Mouse (Mus musculus): ENCODE data around the gene Tubgcp6.

The Tubgcp6 gene

DNA sequence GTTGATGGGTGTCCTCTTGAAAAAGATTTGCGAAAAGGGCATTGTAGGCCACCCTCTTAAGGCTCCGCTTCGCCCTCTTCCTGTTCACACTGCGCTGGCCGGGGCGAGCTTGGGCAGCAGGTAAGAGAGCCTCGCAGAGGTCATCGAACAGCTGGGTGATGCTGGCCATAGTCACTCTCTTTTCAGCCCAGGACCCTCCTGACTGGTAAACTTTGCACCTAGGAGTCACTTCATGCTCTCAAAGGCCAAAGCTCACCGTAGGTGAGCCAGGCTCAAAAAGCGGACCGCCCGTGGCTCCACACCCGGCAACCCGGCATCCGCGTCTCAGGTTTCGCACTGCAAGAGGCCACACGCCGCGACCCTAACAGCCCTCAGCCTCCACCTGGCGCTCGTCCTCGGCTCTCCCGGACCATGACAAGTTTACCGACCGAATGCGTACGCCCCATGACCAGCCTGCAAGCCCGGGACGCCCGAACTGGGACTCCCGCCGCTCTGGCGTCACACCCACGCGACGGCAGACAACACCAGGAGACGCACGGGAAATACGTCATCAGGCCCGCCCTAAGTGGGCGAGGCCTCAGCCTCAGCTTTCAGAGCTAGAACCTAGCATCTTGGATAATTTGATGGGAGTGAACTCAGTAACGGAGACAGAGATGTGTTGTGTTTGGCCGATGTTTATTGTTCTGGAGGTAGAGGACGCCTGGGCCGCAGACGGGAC lies at the start of gene Tubgcp6:
Gene Tubgcp6 (minus strand): TSS at position 464 of the 718 bp plus-strand sequence.
- peak; percentile 95 for DNase-seq (ENCODE audit: low read depth)

- peak; percentile 23 for DNase-seq (ENCODE audit: low read depth)
Observed at GRCm38 (mm10) chr15:89172276-89172935, 49.5 kb upstream of the Tubgcp6 start.

DNA sequence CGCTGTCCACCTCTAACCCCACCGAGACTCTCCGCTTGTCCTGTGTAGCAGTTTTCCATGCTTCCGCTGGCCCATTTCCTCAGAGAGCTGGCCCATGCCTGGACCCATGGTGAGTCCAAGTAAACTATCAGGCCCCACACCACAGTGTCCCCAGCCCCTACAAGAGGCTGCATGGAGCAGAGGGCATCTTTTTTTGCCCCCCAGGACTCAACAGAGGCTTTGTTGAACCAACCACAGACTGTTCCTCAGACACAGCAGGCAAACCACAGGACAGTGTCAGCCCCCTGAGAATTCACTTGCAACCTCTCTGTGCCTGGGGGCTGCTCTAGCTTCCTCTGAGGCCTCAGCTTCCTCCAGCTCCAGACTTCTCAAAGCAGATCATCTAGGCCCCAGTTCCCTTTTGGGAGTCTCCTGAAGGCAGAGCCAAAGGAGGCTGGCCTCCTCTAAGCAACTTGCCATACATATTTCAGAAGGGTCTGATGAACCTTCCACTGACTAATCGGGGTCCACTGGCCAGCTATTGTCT lies 48.7 kb upstream of the Tubgcp6 start:
- DNase-seq (ENCODE audit: low read depth), result no peak

GRCm38 (mm10) chr15:89170102-89170501 lies 47.2 kb upstream of the Tubgcp6 start:
- DNase-seq (ENCODE audit: low read depth), result no peak

DNA sequence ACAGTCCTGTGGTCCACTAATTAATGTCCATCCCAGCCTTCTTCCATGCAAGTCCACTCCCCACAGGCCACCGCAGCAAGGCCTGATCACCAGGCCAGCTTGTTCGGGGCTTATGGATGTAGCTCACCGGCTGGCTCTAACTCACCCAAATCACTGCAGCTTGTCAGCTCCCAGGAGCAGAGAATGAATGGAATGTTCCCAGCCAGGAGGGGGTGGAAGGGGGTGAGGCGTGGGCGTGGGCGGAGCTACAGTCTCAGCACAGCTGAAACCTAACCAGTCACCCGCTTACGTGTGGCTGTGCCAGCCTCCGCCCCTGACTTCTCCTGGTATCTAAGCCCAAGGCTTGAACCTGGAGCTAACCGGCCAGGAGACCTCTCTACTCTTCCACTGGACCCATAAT lies 46.5 kb upstream of the Tubgcp6 start:
- DNase-seq (ENCODE audit: low read depth), result no peak

GRCm38 (mm10) chr15:89168922-89169321 lies 46.0 kb upstream of the Tubgcp6 start:
- DNase-seq (ENCODE audit: low read depth), result no peak

DNA sequence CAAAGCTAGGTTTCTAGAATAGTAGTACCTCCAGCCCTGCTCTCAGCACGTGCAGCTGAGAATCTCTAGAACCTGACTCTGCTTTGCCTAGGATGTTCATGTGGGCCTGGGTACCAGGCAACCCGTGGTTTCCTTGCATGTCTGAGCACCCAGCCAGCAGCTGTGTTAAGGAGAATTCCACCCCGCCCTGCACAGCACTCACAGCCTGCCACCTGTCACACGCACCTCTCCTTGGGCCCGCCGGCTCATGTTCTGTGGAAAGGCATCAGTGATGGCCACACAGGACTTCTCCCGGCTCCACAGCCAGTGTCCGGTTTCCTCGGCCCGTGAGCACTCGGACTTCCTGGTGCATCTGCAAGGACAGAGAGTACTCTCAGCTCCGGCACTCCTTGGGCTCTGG lies 42.6 kb upstream of the Tubgcp6 start:
- DNase-seq (ENCODE audit: low read depth), result no peak

DNA sequence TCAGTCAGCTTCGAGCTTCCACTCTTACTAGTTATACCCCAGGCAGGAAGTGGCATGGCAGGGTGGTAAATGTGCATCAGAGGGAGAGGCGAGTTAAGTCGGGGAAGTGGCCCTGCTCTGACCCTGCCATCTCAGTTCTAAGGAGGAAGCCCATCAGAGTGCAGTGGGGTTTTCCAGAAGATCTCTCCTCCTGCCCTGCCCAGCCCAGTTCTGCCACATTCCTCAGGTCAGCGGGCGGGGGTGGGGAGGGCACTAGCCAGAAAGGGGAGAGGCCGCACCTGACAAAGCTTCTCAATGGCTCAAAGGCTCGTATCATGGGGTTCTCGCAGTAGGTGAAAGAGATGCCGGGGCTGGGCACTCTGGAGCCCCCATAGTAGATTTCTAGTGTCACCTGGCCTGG lies 38.5 kb upstream of the Tubgcp6 start:
- DNase-seq (ENCODE audit: low read depth), result no peak

GRCm38 (mm10) chr15:89158516-89158915 lies 35.6 kb upstream of the Tubgcp6 start:
- DNase-seq (ENCODE audit: low read depth), result no peak

- DNase-seq (ENCODE audit: low read depth), result peak; percentile 89
Observed at GRCm38 (mm10) chr15:89157954-89158353, 35.0 kb upstream of the Tubgcp6 start.

DNA sequence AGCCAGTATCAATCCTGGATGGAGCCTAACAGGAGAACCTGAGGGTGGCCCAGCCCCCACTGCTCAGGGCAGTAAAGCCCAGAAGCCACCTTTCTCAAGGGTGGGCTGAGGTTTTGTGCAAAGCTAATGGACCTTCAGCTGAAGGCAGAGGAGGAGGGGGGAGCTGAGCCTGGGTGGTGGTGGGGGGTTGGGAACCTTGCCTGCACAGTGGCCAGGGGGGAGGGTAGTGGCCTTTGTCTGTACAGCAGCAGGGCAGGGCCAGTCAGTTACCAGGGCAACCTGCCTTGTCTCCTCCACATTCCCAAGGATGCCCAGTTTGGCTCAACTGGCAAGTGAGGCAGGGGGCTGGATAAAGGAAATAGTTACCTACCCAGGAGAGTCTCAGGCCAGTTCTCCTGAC lies 29.4 kb upstream of the Tubgcp6 start:
- no peak for DNase-seq (ENCODE audit: low read depth)

- no peak for DNase-seq (ENCODE audit: low read depth)
Observed at GRCm38 (mm10) chr15:89150041-89150390, 27.1 kb upstream of the Tubgcp6 start.

DNA sequence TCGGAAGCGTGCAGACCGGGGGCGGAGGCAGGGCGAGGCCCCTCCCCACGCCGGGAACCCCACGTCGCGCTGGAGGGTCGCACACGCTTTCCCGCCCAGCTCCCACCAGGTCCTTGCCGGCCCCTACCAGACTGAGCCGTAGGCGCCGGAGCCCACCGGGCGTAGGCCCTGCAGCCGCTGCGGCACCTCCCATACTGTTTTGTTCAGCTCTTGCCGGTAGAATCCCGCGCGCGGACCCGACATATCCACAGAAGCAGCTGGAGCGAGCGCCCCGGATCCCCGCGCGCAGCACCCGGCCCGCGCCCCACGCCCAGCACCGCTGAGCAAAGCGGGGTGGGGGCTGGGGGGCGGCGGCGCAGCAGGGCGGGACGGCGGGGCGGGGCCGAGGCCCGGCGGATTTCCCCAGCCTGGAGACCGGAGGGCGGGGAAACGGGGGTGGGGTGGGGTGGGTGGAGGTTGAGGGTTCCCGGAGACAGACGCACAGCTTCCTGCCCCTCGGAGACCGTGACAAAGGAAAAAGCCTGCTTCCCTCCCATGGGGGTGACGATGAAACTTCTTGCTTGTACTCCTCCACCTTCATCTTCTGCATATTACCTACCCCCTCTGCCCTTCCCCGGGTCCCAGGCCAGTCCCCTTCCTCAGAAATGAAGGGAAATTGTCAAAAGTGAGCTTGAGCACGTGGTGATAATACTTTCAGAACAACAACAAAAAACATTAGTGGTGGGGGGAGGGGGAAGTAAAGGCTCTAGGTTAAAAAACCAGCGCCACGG lies 26.5 kb upstream of the Tubgcp6 start, which contains the start of gene Mapk11:
Gene Mapk11 (minus strand): TSS at position 358 of the 770 bp plus-strand sequence.
- DNase-seq (ENCODE audit: low read depth), result peak; percentile 80

DNA sequence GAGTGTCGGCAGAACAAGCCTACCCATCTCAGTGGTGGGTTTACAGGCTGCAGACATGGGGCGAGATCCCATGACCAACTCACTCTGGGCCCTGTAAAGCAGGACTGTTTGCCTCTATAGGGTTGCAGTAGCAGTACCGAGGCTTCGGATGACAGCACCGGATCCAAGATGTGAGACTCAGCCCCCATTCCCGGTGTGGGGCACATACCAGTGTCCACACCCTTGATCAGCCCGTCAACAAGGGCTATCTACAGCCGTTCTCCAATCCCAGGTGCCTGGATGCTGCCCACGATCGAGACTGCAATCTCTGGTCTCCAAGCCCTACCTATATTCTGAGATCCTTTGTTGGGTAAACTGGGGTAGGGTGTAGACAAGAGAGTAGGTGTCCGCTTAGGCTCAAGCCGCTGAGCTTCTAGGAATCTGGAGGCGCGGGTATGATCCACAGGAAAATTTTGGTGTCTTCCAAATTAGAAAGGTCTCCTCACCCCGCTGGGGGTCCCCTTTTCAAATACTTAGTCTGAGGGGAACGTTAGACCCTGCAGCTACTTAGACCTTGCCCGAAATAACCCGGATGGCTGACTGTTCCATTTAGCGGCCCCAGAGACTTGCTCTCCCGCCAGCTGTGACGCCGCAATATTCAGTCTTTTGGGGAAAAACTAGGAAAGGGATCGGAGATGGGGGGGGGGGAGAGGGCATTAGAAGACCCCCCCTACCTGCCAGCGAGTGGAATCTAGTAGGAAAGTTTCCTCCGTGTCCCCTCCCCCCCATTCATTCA lies 25.8 kb upstream of the Tubgcp6 start:
- DNase-seq (ENCODE audit: low read depth), result no peak

DNA sequence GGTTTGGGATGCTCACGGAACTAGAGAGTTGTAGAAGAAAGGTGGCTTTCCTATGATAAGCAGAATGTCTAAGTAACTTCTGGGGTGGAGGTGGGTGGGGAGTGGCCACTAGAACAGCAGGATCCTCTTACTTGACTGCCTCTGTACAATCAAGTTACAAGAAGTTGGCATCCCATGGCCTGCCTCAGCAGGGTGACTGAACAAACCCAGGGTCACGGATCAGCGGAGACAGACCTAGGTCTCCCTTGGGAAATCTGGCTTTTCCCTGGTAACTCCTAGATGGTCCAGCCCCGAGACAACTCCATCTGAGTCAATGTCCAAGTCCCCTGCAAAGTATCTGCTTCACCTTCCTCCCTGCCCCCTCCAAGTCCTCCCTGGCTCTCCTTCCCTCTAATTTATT lies 25.0 kb upstream of the Tubgcp6 start:
- DNase-seq (ENCODE audit: low read depth), result no peak

GRCm38 (mm10) chr15:89147456-89147855 lies 24.5 kb upstream of the Tubgcp6 start:
- no peak for DNase-seq (ENCODE audit: low read depth)

DNA sequence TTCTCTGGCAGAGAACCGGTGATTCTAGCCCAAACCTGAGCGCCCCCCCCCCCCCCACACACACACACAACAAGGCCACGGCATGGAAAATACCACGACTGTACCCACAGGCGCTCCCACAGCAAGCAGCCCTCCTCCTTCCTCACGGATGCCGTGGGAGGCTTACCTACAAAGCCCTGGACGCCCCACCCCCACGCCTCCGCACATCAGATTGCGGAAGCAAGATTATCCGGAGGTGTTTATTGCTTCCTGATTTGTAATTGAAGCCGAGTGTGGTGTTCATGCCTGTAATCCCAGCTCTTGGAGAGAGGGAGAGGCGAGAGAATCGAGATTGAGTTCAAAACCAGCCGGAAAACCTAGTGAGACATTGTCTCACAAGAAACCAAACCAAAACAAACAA lies 24.1 kb upstream of the Tubgcp6 start:
- DNase-seq (ENCODE audit: low read depth), result peak; percentile 87

DNA sequence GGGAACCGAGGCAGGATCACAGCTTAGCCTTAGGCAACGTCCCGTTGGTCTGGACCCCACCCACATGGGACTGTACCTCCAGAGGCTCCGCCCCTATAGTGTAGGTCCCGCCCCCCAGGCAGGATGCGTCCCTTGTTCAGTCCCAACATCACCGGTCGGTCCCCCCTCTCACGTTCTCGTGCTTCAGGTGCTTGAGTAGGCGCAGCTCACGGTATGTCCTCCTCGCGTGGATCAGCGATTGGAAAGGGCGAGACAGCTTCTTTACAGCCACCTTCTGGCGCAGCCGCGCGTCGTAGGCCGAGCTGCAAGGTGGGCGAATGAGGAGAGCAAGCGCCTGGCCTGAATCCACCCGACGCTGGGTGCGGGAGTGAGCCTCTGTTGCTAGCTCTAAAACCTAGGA lies 23.6 kb upstream of the Tubgcp6 start:
- DNase-seq (ENCODE audit: low read depth), result peak; percentile 75

- DNase-seq (ENCODE audit: low read depth), result no peak
Observed at GRCm38 (mm10) chr15:89145813-89146350, 23.0 kb upstream of the Tubgcp6 start.

GRCm38 (mm10) chr15:89144965-89145364 lies 22.1 kb upstream of the Tubgcp6 start:
- no peak for DNase-seq (ENCODE audit: low read depth)

DNA sequence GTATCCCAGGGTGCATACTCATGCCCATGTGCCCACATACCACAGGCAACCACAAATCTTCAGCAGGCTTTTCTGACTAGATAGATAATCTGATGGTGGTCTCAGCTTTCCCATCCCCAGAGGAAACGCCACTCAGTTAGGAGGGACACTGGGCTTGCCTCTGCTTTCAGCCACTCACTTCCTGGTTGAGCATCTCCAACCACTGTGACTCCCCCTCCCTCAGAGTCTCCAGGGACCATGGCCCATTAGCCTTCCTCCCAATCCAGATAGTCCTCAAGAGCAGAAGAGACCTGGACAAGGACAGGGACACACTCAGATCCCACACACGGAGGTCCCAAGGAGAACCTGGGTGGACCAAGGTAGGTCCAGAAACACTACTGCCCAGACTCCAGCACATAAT lies 20.2 kb upstream of the Tubgcp6 start:
- no peak for DNase-seq (ENCODE audit: low read depth)

GRCm38 (mm10) chr15:89141905-89142304 lies 19.0 kb upstream of the Tubgcp6 start:
- DNase-seq (ENCODE audit: low read depth), result no peak
